Mouse (Mus musculus): Measurements from ENCODE around the gene Cyp27a1. TPM values are rescaled to one million over a fixed set of nuclear protein-coding genes. Genes with fewer than 3 reads are reported as not detected.

The Cyp27a1 gene
- 12.1 and 12.8 TPM in 2 replicates for polyA plus RNA-seq (2016; fragmentation: Nextera tagmentation; extraction: Ambion mirVana)

DNA sequence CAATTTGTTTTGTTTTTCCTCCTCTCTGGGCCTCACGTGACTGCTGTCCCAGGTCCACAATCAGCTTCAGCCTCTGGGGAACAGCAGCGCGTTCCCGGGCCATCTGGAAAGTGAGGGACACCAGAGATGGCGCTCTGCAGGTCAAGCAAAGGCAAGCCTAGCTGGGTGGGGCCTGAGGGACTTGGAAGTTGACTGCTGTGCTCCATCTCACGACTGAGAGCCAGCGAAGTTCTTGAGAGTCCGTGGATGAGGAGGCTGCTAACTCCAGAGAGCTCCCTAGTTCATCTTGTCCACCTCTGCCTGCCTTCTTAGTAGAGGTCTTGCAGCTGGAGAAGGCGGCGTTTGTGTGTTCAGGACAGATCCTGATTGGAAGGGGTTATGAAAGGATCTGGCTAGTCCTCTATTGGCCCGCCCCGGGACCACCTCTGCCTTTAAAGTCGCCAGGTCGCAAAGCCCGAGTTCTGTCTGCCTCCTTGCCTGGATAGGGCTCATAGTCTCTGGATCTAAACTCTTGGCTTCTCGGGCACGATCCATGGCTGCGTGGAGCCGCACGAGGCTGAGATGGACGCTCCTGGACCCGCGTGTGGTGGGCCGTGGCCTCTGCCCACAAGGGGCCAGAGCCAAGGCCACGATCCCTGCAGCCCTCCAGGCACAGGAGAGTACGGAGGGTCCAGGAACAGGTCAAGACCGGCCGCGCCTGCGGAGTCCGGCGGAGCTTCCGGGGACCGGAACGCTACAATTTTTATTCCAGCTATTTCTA is at the start of gene Cyp27a1:
TSS of gene Cyp27a1 (plus strand) at position 476 of the 760 bp plus-strand sequence.
- H3K9me3 ChIP-seq = no peaks in the 10 kb centered on the region
- no peaks in the 10 kb centered on the region for H3K36me3 ChIP-seq (replicated peaks)
- peak; percentile 78 for DNase-seq (ENCODE audit: low spot score)
- H3K27me3 ChIP-seq (replicated peaks; ENCODE audit: low read depth, poor library complexity, severe bottlenecking) = peaks cover 10% of the 10 kb centered on the region; the same call in 1 of the 2 replicates
- H3K4me1 ChIP-seq = peaks cover 44% of the 10 kb centered on the region
- 2% methylated on average over 35 of the region's 35 CpGs for WGBS
- peak within 1 kb of the TSS; percentile 72 for H3K4me3 ChIP-seq
- peak within 1 kb of the TSS; percentile 88 for H3K27ac ChIP-seq (replicated peaks)

DNA sequence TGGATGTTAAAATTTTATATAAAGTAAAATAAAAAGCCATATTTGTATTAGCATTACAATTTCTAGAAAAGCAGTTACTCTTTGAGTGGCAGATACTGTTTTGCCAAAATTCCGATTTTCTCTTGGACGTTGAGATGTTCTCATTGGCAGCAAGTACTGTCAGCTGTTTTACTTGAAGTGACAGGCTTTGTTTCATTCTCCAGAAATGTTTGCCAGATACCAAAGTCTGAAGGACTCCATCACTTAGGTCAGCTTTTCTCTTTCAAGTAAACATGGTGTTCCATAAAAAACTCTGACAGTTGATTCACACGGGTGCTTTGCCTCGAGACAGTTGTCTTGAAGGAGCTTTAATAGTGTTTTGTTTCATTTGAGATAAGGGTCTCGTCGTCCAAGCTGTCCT is 48.2 kb upstream of the Cyp27a1 start:
- H3K4me3 ChIP-seq = no peak overlapping the region
- 87% methylated on average over 6 of the region's 6 CpGs for WGBS
- no peaks in the 10 kb centered on the region for H3K27me3 ChIP-seq (replicated peaks; ENCODE audit: low read depth, poor library complexity, severe bottlenecking)
- no peak overlapping the region for H3K27ac ChIP-seq (replicated peaks)
- no peaks in the 10 kb centered on the region for H3K9me3 ChIP-seq
- peaks cover 67% of the 10 kb centered on the region for H3K36me3 ChIP-seq (replicated peaks)
- peaks cover 20% of the 10 kb centered on the region for H3K4me1 ChIP-seq
- DNase-seq (ENCODE audit: low spot score) = no peak

DNA sequence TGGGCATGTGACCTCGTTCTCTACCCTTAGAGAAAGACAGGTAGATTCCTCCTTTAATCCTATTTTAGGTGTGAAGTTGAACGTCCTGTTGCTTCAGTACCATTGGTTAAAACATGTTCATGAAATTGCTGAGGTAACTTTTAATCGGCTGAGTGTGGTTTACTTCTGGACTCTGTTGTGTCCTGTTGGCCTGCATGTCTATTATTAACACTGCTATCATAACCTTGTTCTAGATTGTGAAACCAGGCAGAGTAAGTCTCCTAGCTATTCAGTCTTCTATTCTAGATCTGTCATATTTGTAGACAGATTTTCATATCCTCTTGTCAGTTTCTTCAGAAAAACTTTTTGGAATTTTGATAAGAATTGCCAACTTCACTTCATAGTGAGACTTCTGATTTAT is 45.0 kb upstream of the Cyp27a1 start:
- H3K9me3 ChIP-seq = no peaks in the 10 kb centered on the region
- no peak for DNase-seq (ENCODE audit: low spot score)
- no peak overlapping the region for H3K4me3 ChIP-seq
- H3K4me1 ChIP-seq = peaks cover 10% of the 10 kb centered on the region
- peaks cover 97% of the 10 kb centered on the region for H3K36me3 ChIP-seq (replicated peaks)
- WGBS = 94% methylated on average over 3 of the region's 3 CpGs
- H3K27me3 ChIP-seq (replicated peaks; ENCODE audit: low read depth, poor library complexity, severe bottlenecking) = no peaks in the 10 kb centered on the region
- H3K27ac ChIP-seq (replicated peaks) = no peak overlapping the region

DNA sequence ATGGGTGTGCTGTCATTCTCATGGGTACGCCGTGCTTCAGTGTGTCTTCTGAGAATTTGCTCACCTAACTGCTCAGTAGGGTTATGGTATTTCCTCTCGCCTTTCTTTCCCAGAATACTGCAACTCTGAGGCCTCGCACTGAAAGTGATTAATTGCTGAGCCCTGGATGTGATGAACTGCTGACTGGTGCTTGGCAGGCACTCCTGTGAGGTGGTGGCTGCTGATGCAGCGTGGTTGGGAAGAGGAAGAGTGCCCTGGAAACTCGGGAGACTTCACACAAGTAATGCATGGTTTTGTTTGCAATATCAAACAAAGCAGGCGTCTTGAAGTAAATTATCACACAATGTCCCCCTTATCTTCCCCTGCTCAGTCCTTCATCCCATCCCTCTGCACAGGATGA is 40.6 kb upstream of the Cyp27a1 start:
- H3K9me3 ChIP-seq = no peaks in the 10 kb centered on the region
- H3K4me3 ChIP-seq = no peak overlapping the region
- no peak for DNase-seq (ENCODE audit: low spot score)
- 90% methylated on average over 7 of the region's 7 CpGs for WGBS
- H3K36me3 ChIP-seq (replicated peaks) = peaks cover 95% of the 10 kb centered on the region
- H3K4me1 ChIP-seq = peaks cover under 1% of the 10 kb centered on the region; the same call in 1 of the 2 replicates
- no peak overlapping the region for H3K27ac ChIP-seq (replicated peaks)
- no peaks in the 10 kb centered on the region for H3K27me3 ChIP-seq (replicated peaks; ENCODE audit: low read depth, poor library complexity, severe bottlenecking)

DNA sequence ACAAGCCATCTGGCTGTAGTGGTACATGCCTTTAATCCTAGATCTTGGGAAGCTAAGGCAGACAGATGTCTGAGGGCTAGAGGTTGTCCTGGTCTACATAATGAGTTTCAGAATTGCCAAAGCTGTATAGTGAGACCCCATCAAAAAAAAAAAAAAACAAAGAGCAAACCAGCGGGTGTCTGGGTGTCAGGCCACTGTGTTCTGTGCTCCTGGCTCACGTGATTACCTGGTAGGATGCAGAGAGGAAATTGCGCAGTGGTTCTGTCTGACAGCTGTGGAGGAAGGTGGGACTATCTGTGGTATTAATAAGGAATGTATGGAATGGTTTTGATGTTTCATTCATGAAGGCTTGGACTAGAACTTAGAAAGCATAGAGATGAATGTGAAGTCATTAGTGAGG is 36.5 kb upstream of the Cyp27a1 start:
- WGBS = 88% methylated on average over 3 of the region's 3 CpGs
- H3K27ac ChIP-seq (replicated peaks) = no peak overlapping the region
- no peaks in the 10 kb centered on the region for H3K4me1 ChIP-seq
- no peak overlapping the region for H3K4me3 ChIP-seq
- peaks cover 96% of the 10 kb centered on the region for H3K36me3 ChIP-seq (replicated peaks)
- DNase-seq (ENCODE audit: low spot score) = no peak
- no peaks in the 10 kb centered on the region for H3K9me3 ChIP-seq
- no peaks in the 10 kb centered on the region for H3K27me3 ChIP-seq (replicated peaks; ENCODE audit: low read depth, poor library complexity, severe bottlenecking)

DNA sequence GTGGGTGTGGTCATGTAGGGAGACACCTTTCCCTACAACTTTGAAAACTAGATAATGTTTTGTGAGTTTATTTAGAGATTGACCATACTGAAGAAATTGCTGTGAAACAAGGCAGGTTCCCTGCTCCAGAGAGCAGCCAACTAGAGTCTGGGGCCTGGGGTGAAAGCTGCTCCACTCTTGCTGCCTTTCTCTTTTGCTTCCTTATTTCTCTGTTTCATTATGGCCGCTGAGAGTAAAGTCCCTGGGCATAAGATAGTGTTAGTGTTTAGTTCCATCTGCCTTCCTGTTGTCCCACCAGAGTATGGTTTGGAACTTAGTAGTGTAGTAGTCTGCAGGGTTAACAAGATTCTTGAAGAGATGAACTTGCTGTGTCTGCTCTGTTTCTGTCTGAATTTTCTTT is 35.5 kb upstream of the Cyp27a1 start:
- H3K4me1 ChIP-seq = no peaks in the 10 kb centered on the region
- peaks cover 96% of the 10 kb centered on the region for H3K36me3 ChIP-seq (replicated peaks)
- H3K27me3 ChIP-seq (replicated peaks; ENCODE audit: low read depth, poor library complexity, severe bottlenecking) = no peaks in the 10 kb centered on the region
- no peaks in the 10 kb centered on the region for H3K9me3 ChIP-seq
- DNase-seq (ENCODE audit: low spot score) = no peak
- H3K27ac ChIP-seq (replicated peaks) = no peak overlapping the region
- 81% methylated on average over 1 of the region's 1 CpGs for WGBS
- no peak overlapping the region for H3K4me3 ChIP-seq

DNA sequence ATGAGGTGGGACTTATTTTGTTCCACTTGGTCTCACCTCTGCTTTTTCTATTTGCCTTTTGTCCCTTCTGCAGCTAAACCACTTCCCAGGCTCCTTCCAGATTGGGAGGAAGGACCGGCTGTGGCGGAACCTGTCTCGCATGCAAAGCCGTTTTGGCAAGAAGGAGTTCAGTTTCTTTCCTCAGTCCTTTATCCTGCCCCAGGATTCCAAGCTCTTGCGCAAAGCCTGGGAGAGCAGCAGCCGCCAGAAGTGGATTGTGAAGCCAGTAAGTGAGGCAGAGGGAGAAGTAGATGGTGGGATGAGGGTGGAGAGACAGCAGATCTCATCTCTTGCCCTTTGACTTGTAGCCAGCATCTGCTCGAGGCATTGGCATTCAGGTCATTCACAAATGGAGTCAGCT is 26.2 kb upstream of the Cyp27a1 start:
- 91% methylated on average over 7 of the region's 7 CpGs for WGBS

DNA sequence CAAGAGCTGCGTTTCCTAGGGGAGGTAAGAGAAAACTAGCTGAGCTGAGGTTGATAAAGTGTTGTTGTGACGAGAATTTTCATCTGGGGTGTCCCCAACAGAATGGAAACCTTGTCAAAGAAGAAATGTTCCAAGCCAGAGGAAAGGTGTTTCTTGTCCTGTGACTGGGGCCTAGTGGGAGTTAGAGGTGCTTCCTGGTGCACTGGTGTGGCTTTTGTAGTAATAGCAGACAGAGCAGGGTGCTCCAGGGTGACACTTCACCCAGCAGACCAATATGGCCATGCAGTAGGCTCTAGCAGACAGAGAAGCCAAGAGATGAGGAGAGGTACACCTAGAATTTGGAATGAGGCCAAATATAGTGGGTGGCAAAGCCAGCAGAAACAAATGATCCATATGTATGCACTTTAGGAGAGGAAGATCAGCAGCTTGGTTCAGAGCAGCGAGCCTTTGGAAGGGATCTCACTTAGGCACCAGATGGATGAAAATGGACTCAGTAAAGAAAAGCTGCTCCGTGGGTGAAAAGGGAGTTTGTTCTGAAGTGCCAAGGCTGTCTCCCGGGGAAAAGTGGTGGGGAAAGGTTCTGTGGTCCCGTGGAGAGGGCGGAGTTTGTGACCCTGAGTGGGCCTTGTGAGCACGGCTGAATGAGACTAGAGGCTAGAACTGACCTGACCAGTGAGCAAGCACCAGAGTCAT is 19.3 kb upstream of the Cyp27a1 start:
- no peak for DNase-seq (ENCODE audit: low spot score)
- Histone ChIP-seq H3K36me3 (replicated peaks) (peaks cover 93% of the 10 kb centered on the region), H3K9me3 (no peaks in the 10 kb centered on the region), H3K4me1 (no peaks in the 10 kb centered on the region), H3K4me3 (no peak overlapping the region), H3K27me3 (replicated peaks; ENCODE audit: low read depth, poor library complexity, severe bottlenecking) (no peaks in the 10 kb centered on the region), H3K27ac (replicated peaks) (no peak overlapping the region)
- WGBS = 94% methylated on average over 8 of the region's 8 CpGs

More for the DNA sequence above, 26.2 kb upstream of the Cyp27a1 start:
- Histone ChIP-seq H3K27ac (replicated peaks) (no peak overlapping the region), H3K36me3 (replicated peaks) (peaks cover 98% of the 10 kb centered on the region), H3K9me3 (no peaks in the 10 kb centered on the region), H3K4me1 (no peaks in the 10 kb centered on the region), H3K4me3 (no peak overlapping the region), H3K27me3 (replicated peaks; ENCODE audit: low read depth, poor library complexity, severe bottlenecking) (no peaks in the 10 kb centered on the region)
- no peak for DNase-seq (ENCODE audit: low spot score)

DNA sequence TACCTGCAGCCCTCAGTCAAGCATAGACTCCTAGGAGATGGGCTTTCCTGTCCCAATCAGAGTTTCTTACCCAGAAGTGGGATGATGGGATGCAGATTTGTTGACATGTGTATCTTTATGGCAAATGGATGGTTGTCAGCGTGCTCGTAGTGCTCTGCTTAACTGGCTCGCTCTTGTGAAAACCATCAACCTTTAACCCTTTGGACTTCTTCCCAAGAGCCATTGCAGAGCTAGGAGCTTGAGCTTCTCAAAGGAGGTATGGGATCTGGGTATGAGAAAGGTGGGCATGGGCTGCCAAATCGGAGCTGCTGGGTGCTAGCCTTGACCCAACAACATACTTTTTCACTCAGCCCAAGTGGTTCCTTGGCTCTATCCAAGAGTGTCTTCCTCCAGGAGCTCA is 17.5 kb upstream of the Cyp27a1 start:
- peaks cover 92% of the 10 kb centered on the region for H3K36me3 ChIP-seq (replicated peaks)
- 95% methylated on average over 4 of the region's 4 CpGs for WGBS

DNA sequence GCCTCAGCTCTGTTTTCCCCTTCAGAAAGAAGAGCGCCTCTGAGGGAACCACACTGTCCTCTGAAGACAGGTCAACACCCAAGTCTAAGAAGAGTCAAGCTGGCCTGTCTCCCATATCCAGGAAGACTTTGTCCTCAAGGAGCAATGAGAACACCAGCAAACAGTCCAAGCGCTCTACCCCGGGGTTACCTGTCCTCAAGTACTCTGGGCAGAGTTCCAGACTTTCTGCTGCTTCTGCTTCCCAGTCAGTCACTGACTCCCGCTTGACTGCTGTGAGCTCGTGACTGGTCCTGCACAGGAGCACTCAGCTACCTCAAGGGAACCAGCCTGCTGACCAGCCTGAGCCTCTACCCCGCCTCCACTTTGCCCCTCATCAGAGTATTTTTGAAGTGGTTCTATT is 16.0 kb upstream of the Cyp27a1 start:
- WGBS = 94% methylated on average over 6 of the region's 6 CpGs

More for the DNA sequence above, 17.5 kb upstream of the Cyp27a1 start:
- no peaks in the 10 kb centered on the region for H3K4me1 ChIP-seq
- no peak for DNase-seq (ENCODE audit: low spot score)
- H3K27ac ChIP-seq (replicated peaks) = no peak overlapping the region
- H3K9me3 ChIP-seq = no peaks in the 10 kb centered on the region
- no peak overlapping the region for H3K4me3 ChIP-seq
- H3K27me3 ChIP-seq (replicated peaks; ENCODE audit: low read depth, poor library complexity, severe bottlenecking) = no peaks in the 10 kb centered on the region

DNA sequence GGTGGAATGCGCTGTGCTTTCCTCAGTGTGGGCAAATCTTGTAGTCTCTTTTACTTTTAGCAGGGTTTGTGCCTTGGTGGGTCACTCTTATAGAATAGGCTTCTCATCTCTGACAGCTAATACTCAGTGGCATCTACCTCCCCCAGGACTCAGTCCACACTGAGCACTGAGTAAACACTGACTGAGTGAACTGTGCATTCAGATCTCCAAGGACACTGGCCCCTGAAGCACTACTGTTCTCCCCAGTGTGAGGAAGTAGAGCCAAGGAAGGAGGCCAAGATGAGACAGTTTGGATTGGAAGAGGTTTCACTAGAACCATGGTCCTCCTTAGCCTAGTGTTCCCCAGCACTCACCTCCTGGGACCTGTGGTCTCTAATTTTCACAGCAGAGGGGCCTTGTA is 15.0 kb upstream of the Cyp27a1 start:
- 100% methylated on average over 1 of the region's 1 CpGs for WGBS
- H3K36me3 ChIP-seq (replicated peaks) = peaks cover 93% of the 10 kb centered on the region

More for the DNA sequence above, 16.0 kb upstream of the Cyp27a1 start:
- Histone ChIP-seq H3K36me3 (replicated peaks) (peaks cover 90% of the 10 kb centered on the region), H3K27me3 (replicated peaks; ENCODE audit: low read depth, poor library complexity, severe bottlenecking) (no peaks in the 10 kb centered on the region), H3K9me3 (no peaks in the 10 kb centered on the region), H3K4me1 (no peaks in the 10 kb centered on the region), H3K4me3 (no peak overlapping the region), H3K27ac (replicated peaks) (no peak overlapping the region)
- DNase-seq (ENCODE audit: low spot score) = no peak

DNA sequence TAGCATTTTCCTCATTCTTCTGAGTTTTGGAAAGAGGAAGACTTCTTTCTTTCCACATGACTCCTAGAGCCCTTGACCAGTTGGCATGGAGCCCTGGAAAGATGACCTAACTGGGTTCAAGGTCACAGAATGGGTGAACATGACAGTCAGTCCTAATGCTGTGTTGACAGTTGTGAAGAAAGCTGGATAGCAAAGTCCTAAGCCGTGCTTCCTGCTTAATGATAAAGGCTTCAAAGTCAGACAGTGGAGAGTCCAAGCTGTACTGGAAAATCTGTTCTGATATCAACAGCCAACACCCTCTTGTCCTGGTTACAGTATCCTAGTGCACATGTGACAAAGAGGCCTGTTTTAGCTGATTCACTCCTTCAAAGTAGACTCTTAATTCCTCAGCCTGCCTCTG is 14.6 kb upstream of the Cyp27a1 start:
- Histone ChIP-seq H3K4me1 (no peaks in the 10 kb centered on the region), H3K27ac (replicated peaks) (no peak overlapping the region), H3K27me3 (replicated peaks; ENCODE audit: low read depth, poor library complexity, severe bottlenecking) (no peaks in the 10 kb centered on the region), H3K36me3 (replicated peaks) (peaks cover 89% of the 10 kb centered on the region), H3K9me3 (no peaks in the 10 kb centered on the region), H3K4me3 (no peak overlapping the region)
- WGBS = 91% methylated on average over 1 of the region's 1 CpGs
- DNase-seq (ENCODE audit: low spot score) = no peak

More for the DNA sequence above, 15.0 kb upstream of the Cyp27a1 start:
- no peaks in the 10 kb centered on the region for H3K27me3 ChIP-seq (replicated peaks; ENCODE audit: low read depth, poor library complexity, severe bottlenecking)
- H3K4me1 ChIP-seq = no peaks in the 10 kb centered on the region
- H3K27ac ChIP-seq (replicated peaks) = no peak overlapping the region
- DNase-seq (ENCODE audit: low spot score) = no peak
- no peak overlapping the region for H3K4me3 ChIP-seq
- no peaks in the 10 kb centered on the region for H3K9me3 ChIP-seq

DNA sequence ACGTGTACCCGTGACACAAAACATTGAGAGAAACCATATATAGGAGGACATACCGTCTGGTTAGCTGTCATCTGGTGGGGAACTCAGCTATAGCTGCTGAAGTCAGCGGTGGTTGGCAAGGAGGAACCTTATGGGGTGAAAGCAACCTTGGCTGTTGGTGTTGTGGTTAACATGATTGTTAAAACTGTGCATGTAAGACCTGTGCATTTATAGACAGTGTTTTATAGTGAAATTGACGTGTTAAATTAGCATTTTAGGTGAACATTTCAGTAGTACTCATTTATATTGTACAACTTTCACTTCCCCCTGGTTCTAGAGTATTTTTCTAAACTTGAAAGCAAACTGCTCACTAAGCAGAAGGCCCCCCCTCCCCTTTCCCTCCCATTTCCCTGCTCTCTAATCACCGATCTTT is 11.2 kb upstream of the Cyp27a1 start:
- H3K27me3 ChIP-seq (replicated peaks; ENCODE audit: low read depth, poor library complexity, severe bottlenecking) = no peaks in the 10 kb centered on the region
- no peak for DNase-seq (ENCODE audit: low spot score)
- peaks cover 56% of the 10 kb centered on the region for H3K36me3 ChIP-seq (replicated peaks)
- H3K4me3 ChIP-seq = no peak overlapping the region
- 93% methylated on average over 6 of the region's 6 CpGs for WGBS
- H3K9me3 ChIP-seq = no peaks in the 10 kb centered on the region
- H3K4me1 ChIP-seq = no peaks in the 10 kb centered on the region
- H3K27ac ChIP-seq (replicated peaks) = no peak overlapping the region

All from embryonic facial prominence, embryonic 10.5 days (tissue).